Mouse (Mus musculus) heart, embryonic 15.5 days (tissue): ENCODE results near the gene Crcp. TPM values are rescaled to one million over a fixed set of nuclear protein-coding genes. Genes with fewer than 3 reads are reported as not detected.

Experiments
- ATAC-seq: fragments of 200-750 bp; cut with Nextera tagmentation; replicated peaks from 2 replicates; pipeline ENCODE4 v1.8.0; 2017; ENCODE audit warnings: low read depth, moderate TSS enrichment; ENCODE audit not compliant: insufficient number of reproducible peaks, insufficient read depth, low FRiP score
- H3K27ac ChIP-seq: fragments of 300-500 bp; sonication (generic); 2 replicates; pipeline ENCODE4 v1.5.1; 2015; ENCODE audit warnings: mild to moderate bottlenecking, inconsistent platforms
- H3K27me3 ChIP-seq: fragments of 300-500 bp; sonication (generic); 2 replicates; pipeline ENCODE4 v1.6.1; 2015; ENCODE audit warnings: inconsistent platforms
- H3K36me3 ChIP-seq: fragments of 300-500 bp; sonication (generic); 2 replicates; pipeline ENCODE4 v1.6.1; 2015; ENCODE audit warnings: mild to moderate bottlenecking, inconsistent platforms
- H3K4me1 ChIP-seq: fragments of 300-500 bp; sonication (generic); replicated peaks from 2 replicates; pipeline ENCODE4 v1.6.1; 2015; ENCODE audit warnings: inconsistent platforms
- H3K4me2 ChIP-seq: fragments of 300-500 bp; sonication (generic); 2 replicates; pipeline ENCODE4 v1.6.1; 2015; ENCODE audit warnings: inconsistent platforms, mild to moderate bottlenecking, moderate library complexity
- H3K4me3 ChIP-seq: fragments of 300-500 bp; sonication (generic); 2 replicates; pipeline ENCODE4 v1.5.1; 2015; ENCODE audit warnings: mild to moderate bottlenecking, inconsistent platforms
- H3K9ac ChIP-seq: fragments of 300-500 bp; sonication (generic); 2 replicates; pipeline ENCODE4 v1.6.1; 2015; ENCODE audit warnings: mild to moderate bottlenecking, inconsistent platforms
- H3K9me3 ChIP-seq: fragments of 300-500 bp; sonication (generic); replicated peaks from 2 replicates; pipeline ENCODE4 v1.6.1; 2016; ENCODE audit warnings: inconsistent platforms
- WGBS: fragments of 180-500 bp; shearing (Covaris S2); methylation state at CpG from one replicate; pipeline ENCODE4 v1.1.7; 2015; ENCODE audit warnings: mixed read lengths; 5-methylcytosine and 5-hydroxymethylcytosine counted together
- polyA plus RNA-seq: library from polyadenylated mRNA; unstranded; fragments of >200 nt; fragmentation: Nextera tagmentation; extraction: Ambion mirVana; gene quantifications from 2 replicates; pipeline ENCODE4 v1.2.1, GENCODE M21; 2015

Gene Crcp
- polyA plus RNA-seq, 1 experiment from 2014 or later = 20.6 TPM

- Histone ChIP-seq H3K36me3 (no peaks in the 10 kb centered on the region), H3K4me1 (peaks cover 12% of the 10 kb centered on the region), H3K9ac (peak overlapping the region; percentile 72), H3K27me3 (no peaks in the 10 kb centered on the region), H3K27ac (peak overlapping the region; percentile 85), H3K9me3 (no peaks in the 10 kb centered on the region), H3K4me2 (peak overlapping the region; percentile 85), H3K4me3 (peak overlapping the region; percentile 77)
- 40% methylated on average over 7 of the region's 7 CpGs for WGBS
- ATAC-seq = no peak
These were observed 25.9 kb upstream of the Crcp start for GRCm38 (mm10) chr5:130003229-130003628.

- Histone ChIP-seq H3K36me3 (peaks cover 11% of the 10 kb centered on the region), H3K4me3 (no peak overlapping the region), H3K9ac (no peak overlapping the region), H3K27me3 (no peaks in the 10 kb centered on the region), H3K4me2 (no peak overlapping the region), H3K27ac (no peak overlapping the region), H3K9me3 (no peaks in the 10 kb centered on the region), H3K4me1 (peaks cover 7% of the 10 kb centered on the region)
- 79% methylated on average over 1 of the region's 1 CpGs for WGBS
- no peak for ATAC-seq
These were observed 21.7 kb upstream of the Crcp start for GRCm38 (mm10) chr5:130007344-130007743.

GRCm38 (mm10) chr5:130008034-130008590 lies 21.0 kb upstream of the Crcp start:
- 79% methylated on average over 6 of the region's 6 CpGs for WGBS
- no peaks in the 10 kb centered on the region for H3K9me3 ChIP-seq
- H3K4me1 ChIP-seq = peaks cover 4% of the 10 kb centered on the region
- no peak overlapping the region for H3K4me2 ChIP-seq
- no peak overlapping the region for H3K27ac ChIP-seq
- no peak overlapping the region for H3K9ac ChIP-seq
- H3K27me3 ChIP-seq = no peaks in the 10 kb centered on the region
- no peak for ATAC-seq
- no peak overlapping the region for H3K4me3 ChIP-seq
- peaks cover 11% of the 10 kb centered on the region for H3K36me3 ChIP-seq

GRCm38 (mm10) chr5:130009784-130010183 lies 19.3 kb upstream of the Crcp start:
- Histone ChIP-seq H3K4me2 (no peak overlapping the region), H3K9me3 (no peaks in the 10 kb centered on the region), H3K27ac (no peak overlapping the region), H3K4me3 (no peak overlapping the region), H3K36me3 (peaks cover 11% of the 10 kb centered on the region), H3K4me1 (no peaks in the 10 kb centered on the region), H3K27me3 (no peaks in the 10 kb centered on the region), H3K9ac (no peak overlapping the region)
- WGBS = 90% methylated on average over 4 of the region's 4 CpGs
- ATAC-seq = no peak

- Histone ChIP-seq H3K27me3 (no peaks in the 10 kb centered on the region), H3K36me3 (peaks cover 11% of the 10 kb centered on the region), H3K9me3 (no peaks in the 10 kb centered on the region), H3K4me3 (no peak overlapping the region), H3K4me1 (no peaks in the 10 kb centered on the region), H3K9ac (no peak overlapping the region), H3K4me2 (no peak overlapping the region), H3K27ac (no peak overlapping the region)
- ATAC-seq = no peak
- 90% methylated on average over 5 of the region's 5 CpGs for WGBS
These were observed 18.1 kb upstream of the Crcp start for GRCm38 (mm10) chr5:130010961-130011360.

GRCm38 (mm10) chr5:130015104-130015503 lies 14.0 kb upstream of the Crcp start:
- Histone ChIP-seq H3K4me3 (no peak overlapping the region), H3K4me2 (no peak overlapping the region), H3K36me3 (peaks cover 11% of the 10 kb centered on the region), H3K27ac (no peak overlapping the region), H3K27me3 (no peaks in the 10 kb centered on the region), H3K9ac (no peak overlapping the region), H3K4me1 (peaks cover 2% of the 10 kb centered on the region; the same call in 1 of the 2 replicates), H3K9me3 (no peaks in the 10 kb centered on the region)
- WGBS = 94% methylated on average over 3 of the region's 3 CpGs
- no peak for ATAC-seq

- Histone ChIP-seq H3K27me3 (no peaks in the 10 kb centered on the region), H3K4me1 (peaks cover 10% of the 10 kb centered on the region), H3K27ac (no peak overlapping the region), H3K4me3 (no peak overlapping the region), H3K9me3 (no peaks in the 10 kb centered on the region), H3K36me3 (no peaks in the 10 kb centered on the region), H3K9ac (no peak overlapping the region), H3K4me2 (no peak overlapping the region)
- 49% methylated on average over 8 of the region's 8 CpGs for WGBS
- no peak for ATAC-seq
These were observed 9.6 kb upstream of the Crcp start for GRCm38 (mm10) chr5:130019461-130019860.

- no peak overlapping the region for H3K27ac ChIP-seq
- WGBS = 52% methylated on average over 5 of the region's 5 CpGs
- no peak overlapping the region for H3K4me3 ChIP-seq
- no peak for ATAC-seq
- H3K36me3 ChIP-seq = no peaks in the 10 kb centered on the region
- no peaks in the 10 kb centered on the region for H3K9me3 ChIP-seq
- H3K27me3 ChIP-seq = no peaks in the 10 kb centered on the region
- no peak overlapping the region for H3K4me2 ChIP-seq
- H3K9ac ChIP-seq = no peak overlapping the region
- peaks cover 12% of the 10 kb centered on the region for H3K4me1 ChIP-seq
These were observed 7.6 kb upstream of the Crcp start for GRCm38 (mm10) chr5:130021361-130021966.

- H3K4me2 ChIP-seq = no peak overlapping the region
- no peaks in the 10 kb centered on the region for H3K9me3 ChIP-seq
- H3K9ac ChIP-seq = no peak overlapping the region
- H3K4me3 ChIP-seq = no peak overlapping the region
- H3K27me3 ChIP-seq = peaks cover 4% of the 10 kb centered on the region; the same call in 1 of the 2 replicates
- H3K4me1 ChIP-seq = peaks cover 12% of the 10 kb centered on the region
- H3K36me3 ChIP-seq = no peaks in the 10 kb centered on the region
- no peak for ATAC-seq
- H3K27ac ChIP-seq = no peak overlapping the region
- 86% methylated on average over 7 of the region's 7 CpGs for WGBS
These were observed 6.7 kb upstream of the Crcp start for GRCm38 (mm10) chr5:130022366-130022765.

- 38% methylated on average over 12 of the region's 12 CpGs for WGBS
- H3K9ac ChIP-seq = no peak overlapping the region
- peak overlapping the region; percentile 92 for H3K4me2 ChIP-seq
- peaks cover 12% of the 10 kb centered on the region for H3K4me1 ChIP-seq
- no peaks in the 10 kb centered on the region for H3K36me3 ChIP-seq
- no peaks in the 10 kb centered on the region for H3K9me3 ChIP-seq
- H3K27ac ChIP-seq = no peak overlapping the region
- no peak for ATAC-seq
- peaks cover 7% of the 10 kb centered on the region; the same call in 1 of the 2 replicates for H3K27me3 ChIP-seq
- peak overlapping the region; percentile 73 for H3K4me3 ChIP-seq
These were observed 5.9 kb upstream of the Crcp start for GRCm38 (mm10) chr5:130023067-130023766.

- Histone ChIP-seq H3K4me3 (peak overlapping the region; percentile 73), H3K27ac (peak overlapping the region; percentile 77), H3K9me3 (no peaks in the 10 kb centered on the region), H3K36me3 (no peaks in the 10 kb centered on the region), H3K27me3 (peaks cover 7% of the 10 kb centered on the region; the same call in 1 of the 2 replicates), H3K4me1 (peaks cover 12% of the 10 kb centered on the region), H3K4me2 (peak overlapping the region; percentile 92), H3K9ac (peak overlapping the region; percentile 62)
- peak; percentile 92 for ATAC-seq
- under 1% methylated on average over 32 of the region's 32 CpGs for WGBS
These were observed 5.1 kb upstream of the Crcp start for GRCm38 (mm10) chr5:130023767-130024539.
